Mouse (Mus musculus): ENCODE data around the gene Zfhx3. TPM values are rescaled to one million over a fixed set of nuclear protein-coding genes. Genes with fewer than 3 reads are reported as not detected.
A peak's percentile ranks its signal among the peaks of the same experiment; 100 is the strongest.

Gene Zfhx3
- polyA plus RNA-seq, 1 experiment from 2014 or later: 2.4 TPM

- Histone ChIP-seq H3K36me3 (ENCODE audit: control insufficient read depth, insufficient read depth) (no peaks in the 10 kb centered on the region), H3K4me1 (replicated peaks; ENCODE audit: control insufficient read depth, insufficient read depth, low read length) (no peaks in the 10 kb centered on the region), H3K27me3 (replicated peaks; ENCODE audit: control insufficient read depth, insufficient read depth, low read length) (no peaks in the 10 kb centered on the region), H3K27ac (ENCODE audit: low read depth, low read length) (no peak overlapping the region), H3K4me2 (replicated peaks; ENCODE audit: low read depth) (no peak overlapping the region), H3K9me3 (ENCODE audit: control insufficient read depth) (no peaks in the 10 kb centered on the region), H3K9ac (ENCODE audit: low read depth, low read length) (no peak overlapping the region), H3K4me3 (ENCODE audit: low read depth, low read length) (no peak overlapping the region)
- TF ChIP-seq CTCF (IDR thresholded peaks at IDR 0.05; ENCODE audit: low read depth): no peak
- ATAC-seq: no peak
- WGBS: 64% methylated on average over 9 of the region's 9 CpGs
These were observed 652.1 kb downstream of the Zfhx3 start for GRCm38 (mm10) chr8:108594361-108595060.

GRCm38 (mm10) chr8:108595061-108595419, 652.6 kb downstream of the Zfhx3 start:
- H3K4me3 ChIP-seq (ENCODE audit: low read depth, low read length): no peak overlapping the region
- TF ChIP-seq CTCF (IDR thresholded peaks at IDR 0.05; ENCODE audit: low read depth): no peak
- no peaks in the 10 kb centered on the region for H3K36me3 ChIP-seq (ENCODE audit: control insufficient read depth, insufficient read depth)
- no peak for ATAC-seq
- no peak overlapping the region for H3K4me2 ChIP-seq (replicated peaks; ENCODE audit: low read depth)
- no peaks in the 10 kb centered on the region for H3K9me3 ChIP-seq (ENCODE audit: control insufficient read depth)
- H3K4me1 ChIP-seq (replicated peaks; ENCODE audit: control insufficient read depth, insufficient read depth, low read length): no peaks in the 10 kb centered on the region
- H3K9ac ChIP-seq (ENCODE audit: low read depth, low read length): no peak overlapping the region
- H3K27ac ChIP-seq (ENCODE audit: low read depth, low read length): no peak overlapping the region
- H3K27me3 ChIP-seq (replicated peaks; ENCODE audit: control insufficient read depth, insufficient read depth, low read length): no peaks in the 10 kb centered on the region
- 68% methylated on average over 9 of the region's 9 CpGs for WGBS

- no peaks in the 10 kb centered on the region for H3K9me3 ChIP-seq (ENCODE audit: control insufficient read depth)
- TF ChIP-seq CTCF (IDR thresholded peaks at IDR 0.05; ENCODE audit: low read depth): no peak
- 68% methylated on average over 19 of the region's 19 CpGs for WGBS
- H3K4me1 ChIP-seq (replicated peaks; ENCODE audit: control insufficient read depth, insufficient read depth, low read length): no peaks in the 10 kb centered on the region
- no peak overlapping the region for H3K27ac ChIP-seq (ENCODE audit: low read depth, low read length)
- no peaks in the 10 kb centered on the region for H3K36me3 ChIP-seq (ENCODE audit: control insufficient read depth, insufficient read depth)
- H3K4me3 ChIP-seq (ENCODE audit: low read depth, low read length): no peak overlapping the region
- ATAC-seq: no peak
- H3K9ac ChIP-seq (ENCODE audit: low read depth, low read length): no peak overlapping the region
- no peaks in the 10 kb centered on the region for H3K27me3 ChIP-seq (replicated peaks; ENCODE audit: control insufficient read depth, insufficient read depth, low read length)
- H3K4me2 ChIP-seq (replicated peaks; ENCODE audit: low read depth): no peak overlapping the region
These were observed 653.5 kb downstream of the Zfhx3 start for GRCm38 (mm10) chr8:108595721-108596495.

DNA sequence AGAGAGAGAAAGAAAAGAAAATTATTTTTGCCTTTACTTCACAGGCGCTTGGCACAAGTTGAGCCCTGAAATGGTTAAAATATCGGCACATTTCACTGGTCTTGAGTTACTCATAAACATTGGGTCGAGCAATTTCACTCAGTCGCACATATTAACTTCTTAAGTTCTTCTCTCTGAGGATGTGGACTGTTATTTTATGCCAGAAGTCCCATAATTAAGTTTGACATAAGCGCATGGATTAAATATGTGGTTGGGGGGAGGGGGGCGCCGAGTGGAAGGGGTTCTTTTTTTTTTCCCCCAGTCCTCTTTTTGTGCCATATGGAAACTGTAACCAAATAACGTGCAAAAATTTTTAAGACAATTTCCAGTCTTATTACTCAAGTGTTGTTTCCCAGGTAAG, 656.6 kb downstream of the Zfhx3 start:
- 63% methylated on average over 8 of the region's 8 CpGs for WGBS
- no peaks in the 10 kb centered on the region for H3K36me3 ChIP-seq (ENCODE audit: control insufficient read depth, insufficient read depth)
- no peak for ATAC-seq
- H3K27me3 ChIP-seq (replicated peaks; ENCODE audit: control insufficient read depth, insufficient read depth, low read length): no peaks in the 10 kb centered on the region
- no peaks in the 10 kb centered on the region for H3K4me1 ChIP-seq (replicated peaks; ENCODE audit: control insufficient read depth, insufficient read depth, low read length)
- no peak overlapping the region for H3K4me2 ChIP-seq (replicated peaks; ENCODE audit: low read depth)
- H3K9ac ChIP-seq (ENCODE audit: low read depth, low read length): no peak overlapping the region
- TF ChIP-seq CTCF (IDR thresholded peaks at IDR 0.05; ENCODE audit: low read depth): no peak
- H3K27ac ChIP-seq (ENCODE audit: low read depth, low read length): no peak overlapping the region
- no peak overlapping the region for H3K4me3 ChIP-seq (ENCODE audit: low read depth, low read length)
- no peaks in the 10 kb centered on the region for H3K9me3 ChIP-seq (ENCODE audit: control insufficient read depth)

- H3K27ac ChIP-seq (ENCODE audit: low read depth, low read length): no peak overlapping the region
- no peaks in the 10 kb centered on the region for H3K36me3 ChIP-seq (ENCODE audit: control insufficient read depth, insufficient read depth)
- H3K4me2 ChIP-seq (replicated peaks; ENCODE audit: low read depth): 0 out of 2 replicates have a peak overlapping the region, but pooled peaks have one; percentile 10
- H3K4me1 ChIP-seq (replicated peaks; ENCODE audit: control insufficient read depth, insufficient read depth, low read length): no peaks in the 10 kb centered on the region
- TF ChIP-seq CTCF (IDR thresholded peaks at IDR 0.05; ENCODE audit: low read depth): no peak
- ATAC-seq: no peak
- H3K9ac ChIP-seq (ENCODE audit: low read depth, low read length): no peak overlapping the region
- no peak overlapping the region for H3K4me3 ChIP-seq (ENCODE audit: low read depth, low read length)
- no peaks in the 10 kb centered on the region for H3K27me3 ChIP-seq (replicated peaks; ENCODE audit: control insufficient read depth, insufficient read depth, low read length)
- no peaks in the 10 kb centered on the region for H3K9me3 ChIP-seq (ENCODE audit: control insufficient read depth)
- WGBS: 55% methylated on average over 6 of the region's 6 CpGs
These were observed 657.1 kb downstream of the Zfhx3 start for GRCm38 (mm10) chr8:108599558-108599957.

GRCm38 (mm10) chr8:108608678-108609077, 666.2 kb downstream of the Zfhx3 start:
- Histone ChIP-seq H3K9me3 (ENCODE audit: control insufficient read depth) (no peaks in the 10 kb centered on the region), H3K4me2 (replicated peaks; ENCODE audit: low read depth) (no peak overlapping the region), H3K9ac (ENCODE audit: low read depth, low read length) (no peak overlapping the region), H3K27ac (ENCODE audit: low read depth, low read length) (no peak overlapping the region), H3K27me3 (replicated peaks; ENCODE audit: control insufficient read depth, insufficient read depth, low read length) (no peaks in the 10 kb centered on the region), H3K36me3 (ENCODE audit: control insufficient read depth, insufficient read depth) (no peaks in the 10 kb centered on the region), H3K4me1 (replicated peaks; ENCODE audit: control insufficient read depth, insufficient read depth, low read length) (no peaks in the 10 kb centered on the region), H3K4me3 (ENCODE audit: low read depth, low read length) (no peak overlapping the region)
- no peak for ATAC-seq
- TF ChIP-seq CTCF (IDR thresholded peaks at IDR 0.05; ENCODE audit: low read depth): no peak
- 57% methylated on average over 5 of the region's 5 CpGs for WGBS

Data from intestine, postnatal 0 days (tissue).